Mouse (Mus musculus) liver, embryonic 14 days (tissue): Measurements from ENCODE around the gene Ythdf1. TPM values are rescaled to one million over a fixed set of nuclear protein-coding genes. Genes with fewer than 3 reads are reported as not detected.

Source experiments
- polyA plus RNA-seq: library from polyadenylated mRNA; depleted of rRNA; stranded (reverse); fragments of >200 nt; gene quantifications from 2 replicates; pipeline ENCODE4 v1.2.3, GENCODE M21; 2012; rRNA removed

Gene Ythdf1
- polyA plus RNA-seq: 15.9 and 21.3 TPM in 2 replicates

DNA sequence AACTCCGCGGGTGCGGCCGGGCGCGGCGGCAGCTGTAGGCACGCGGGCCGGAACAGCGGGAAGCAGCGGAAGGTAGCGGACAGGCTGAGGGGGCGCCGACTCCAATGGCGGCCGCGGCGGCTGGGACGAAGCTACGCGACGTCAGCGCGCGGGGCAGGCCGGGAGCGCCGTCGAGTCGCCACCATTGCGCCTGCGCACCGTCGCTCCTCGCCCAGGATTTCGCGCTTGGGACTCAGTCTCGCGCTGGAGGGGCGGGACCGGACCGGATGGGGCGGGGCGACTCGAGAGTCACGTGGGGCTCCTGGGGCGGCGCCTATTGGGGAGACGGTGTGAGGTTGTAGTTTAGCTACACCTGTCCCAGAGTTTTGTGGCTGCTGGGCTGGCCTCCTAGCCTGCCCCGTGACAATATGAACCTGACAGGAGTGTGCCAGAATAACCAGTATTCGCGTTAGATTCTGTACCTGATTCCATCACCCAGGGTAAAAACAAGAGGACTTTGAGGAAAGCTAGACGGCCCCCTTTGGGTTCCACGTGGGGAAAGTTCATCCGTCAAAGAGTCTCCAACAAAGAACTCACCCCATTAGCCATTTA lies at the start of gene Ythdf1:
Ythdf1 (minus strand) TSS at position 140 of the 591 bp plus-strand sequence.

DNA sequence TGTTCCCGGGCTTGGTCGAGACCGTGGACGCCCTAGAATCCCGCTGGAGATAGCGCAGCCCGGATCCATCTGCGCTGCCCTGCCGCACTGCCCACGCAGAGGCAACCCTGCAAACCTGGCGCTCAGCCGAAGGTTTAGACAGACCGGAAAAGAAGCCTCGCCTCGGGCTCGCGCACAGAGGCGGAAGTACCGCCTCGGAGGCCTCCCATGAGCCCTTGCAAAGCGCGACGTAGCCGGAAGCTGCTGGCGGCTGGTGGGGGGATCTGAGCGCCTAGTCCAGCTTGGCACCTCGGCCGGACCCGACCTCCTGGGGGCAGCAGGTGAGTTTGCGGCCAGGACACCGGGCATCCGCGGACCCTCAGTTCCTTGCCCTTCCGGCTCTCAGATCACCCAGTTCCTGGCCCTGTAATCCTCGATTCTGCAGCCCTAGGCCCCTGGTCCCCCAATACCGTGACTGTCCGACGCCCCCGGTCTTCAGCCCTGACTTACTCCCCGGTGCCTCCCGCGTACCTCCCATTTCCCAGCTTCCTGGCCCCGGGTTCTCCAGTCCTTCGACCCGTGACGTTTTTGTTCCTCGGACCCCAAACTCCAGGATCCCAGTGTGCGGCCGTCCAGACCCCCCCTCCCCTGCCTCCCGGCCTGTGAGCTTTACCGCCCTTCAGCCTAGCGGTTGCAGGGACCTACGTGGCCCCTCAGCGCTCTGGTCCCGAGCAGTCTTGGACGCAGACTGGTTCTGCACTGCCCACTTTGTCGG lies 46.4 kb upstream of the Ythdf1 start, which contains the start of gene Arfgap1:
Arfgap1 (plus strand) TSS at position 216 of the 754 bp plus-strand sequence.

DNA sequence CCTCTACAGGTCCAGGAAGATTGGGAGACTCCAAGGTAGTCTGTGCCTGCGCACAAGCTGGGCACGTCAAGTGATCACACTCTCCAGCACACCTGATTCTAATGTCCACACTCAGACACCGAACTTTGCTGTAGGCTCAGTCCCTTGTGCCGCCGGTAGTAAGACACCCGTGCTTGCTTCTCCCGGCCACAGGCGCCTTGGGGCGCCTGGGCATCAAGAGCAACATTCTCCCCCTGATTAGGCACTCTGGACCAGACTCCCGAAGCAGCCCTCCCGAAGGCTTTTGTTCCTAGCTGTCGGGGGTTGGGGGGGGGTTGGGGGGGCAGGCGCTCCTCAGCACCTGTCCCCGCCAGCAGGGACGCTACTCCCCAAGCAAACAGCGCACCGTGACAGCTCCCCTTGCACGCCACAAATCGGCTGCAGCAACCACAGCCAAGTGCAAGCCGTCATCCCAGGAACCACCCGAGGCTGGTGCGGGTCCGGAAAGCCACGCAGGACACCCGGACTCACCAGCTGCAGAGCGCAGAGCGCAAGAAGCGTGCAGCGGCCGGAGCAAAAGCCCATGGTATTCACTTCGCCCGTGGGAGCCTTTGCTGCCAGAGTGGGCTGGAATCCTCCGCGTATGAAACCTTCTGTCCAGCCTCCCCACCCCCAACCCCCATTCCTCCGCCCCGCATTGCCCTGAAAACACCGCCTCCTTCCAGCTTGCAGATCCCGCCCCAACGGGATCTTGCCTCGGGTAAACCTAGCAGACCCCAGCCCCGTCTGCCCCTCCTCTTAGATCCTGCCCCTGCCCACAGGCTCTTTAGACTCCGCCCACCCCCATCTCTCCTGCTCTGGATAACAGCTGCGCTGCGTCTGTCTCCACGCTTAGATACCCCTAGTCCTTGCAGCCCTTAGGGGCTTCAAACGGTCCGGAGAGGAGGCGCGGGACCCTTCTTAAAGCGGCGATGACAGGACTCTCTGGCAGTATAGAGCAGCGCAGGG lies 33.6 kb upstream of the Ythdf1 start, which contains the start of gene Nkain4:
Nkain4 (minus strand) TSS at position 639 of the 987 bp plus-strand sequence.

DNA sequence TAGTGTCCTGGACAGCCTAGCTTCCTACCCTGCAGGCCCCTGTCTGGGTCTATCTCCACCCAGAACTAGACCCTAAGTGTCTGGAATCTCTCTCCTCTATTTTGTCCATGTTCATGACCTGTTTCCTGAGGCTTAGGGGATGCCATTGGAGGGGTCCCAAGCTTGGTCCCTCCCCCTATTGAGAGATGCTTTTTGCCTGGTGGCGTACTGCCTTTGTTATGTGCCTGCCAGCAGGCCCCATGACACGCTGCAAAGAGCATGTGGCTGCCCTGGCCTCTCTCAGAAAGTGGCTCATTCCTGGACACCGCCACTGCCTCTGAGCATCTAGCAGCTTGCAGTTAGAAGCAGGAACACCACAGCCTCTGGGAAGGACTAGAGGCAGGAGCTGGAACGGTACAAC lies 8.0 kb upstream of the Ythdf1 start, which contains the start of gene Birc7:
Birc7 (plus strand) TSS at position 301 of the 400 bp plus-strand sequence.

Other genes with a start within 250 kb of the Ythdf1 start
- gene Dido1, start 210.9 kb downstream of the Ythdf1 start, polyA plus RNA-seq: 12.2 and 13.5 TPM in 2 replicates
- 79.5 and 97.1 TPM in 2 replicates for gene Gid8, start 210.8 kb downstream of the Ythdf1 start, polyA plus RNA-seq
- gene Slc17a9, start 195.7 kb downstream of the Ythdf1 start, polyA plus RNA-seq: 6.7 and 7.2 TPM in 2 replicates
- gene Bhlhe23, start 144.0 kb downstream of the Ythdf1 start, polyA plus RNA-seq: not detected in 2 replicates
- not detected in 2 replicates for gene Birc7, start 8.1 kb upstream of the Ythdf1 start, polyA plus RNA-seq
- 0.67 and 1.0 TPM in 2 replicates for gene Nkain4, start 33.8 kb upstream of the Ythdf1 start, polyA plus RNA-seq
- 20.8 TPM in 2 replicates for gene Arfgap1, start 46.3 kb upstream of the Ythdf1 start, polyA plus RNA-seq
- 0.10 TPM in 2 replicates for gene Col20a1, start 65.6 kb upstream of the Ythdf1 start, polyA plus RNA-seq
- 0.53 and 0.70 TPM in 2 replicates for gene Chrna4, start 122.6 kb upstream of the Ythdf1 start, polyA plus RNA-seq
- 0.06 and 0.07 TPM in 2 replicates for gene Kcnq2, start 214.4 kb upstream of the Ythdf1 start, polyA plus RNA-seq
- gene Eef1a2, start 236.1 kb upstream of the Ythdf1 start, polyA plus RNA-seq: not detected in 2 replicates